Mouse (Mus musculus) gastrocnemius, postnatal 14 days (tissue): ENCODE measurements around the gene Serpinb5. TPM values are rescaled to one million over a fixed set of nuclear protein-coding genes. Genes with fewer than 3 reads are reported as not detected.

Experiments
- total RNA-seq, 2 experiments: library from RNA; stranded (reverse); gene quantifications; 2 replicates each; pipeline ENCODE4 v1.2.3; 2021

Serpinb5 gene
- total RNA-seq, 2 experiments from 2014 or later: not detected

Other genes with a start within 250 kb of the Serpinb5 start
- 1 to 10 TPM; 3.4 to 3.6 TPM for gene Bcl2, start 146.9 kb upstream of the Serpinb5 start, total RNA-seq
- 1 to 10 TPM; 4.5 to 5.9 TPM for gene Kdsr, start 101.4 kb upstream of the Serpinb5 start, total RNA-seq
- 10 to 100 TPM; 21.7 to 24.0 TPM for gene Vps4b, start 64.4 kb upstream of the Serpinb5 start, total RNA-seq
- gene Serpinb12, start 73.3 kb downstream of the Serpinb5 start, total RNA-seq: under 1 TPM in 1 of 2 experiments, not detected in 1; 0.35 TPM
- not detected for gene Serpinb13, start 119.8 kb downstream of the Serpinb5 start, total RNA-seq
- gene Serpinb3a, start 191.1 kb downstream of the Serpinb5 start, total RNA-seq: not detected
- not detected for gene Serpinb3d, start 222.3 kb downstream of the Serpinb5 start, total RNA-seq